Mouse (Mus musculus): Measurements from ENCODE around the gene Filip1l.

GRCm38 (mm10) chr16:57593422-57594157, 240.7 kb downstream of the Filip1l start:
- TF ChIP-seq CTCF (IDR thresholded peaks at IDR 0.05; ENCODE audit: insufficient read depth, low read depth, low read length) (no peak), POLR2A (IDR thresholded peaks at IDR 0.05; ENCODE audit: insufficient read depth, low read depth, low read length) (no peak)

All from olfactory bulb, adult 2 months (tissue).